Mouse (Mus musculus) liver, embryonic 14.5 days (tissue): Measurements from ENCODE around the gene Rtp1.

Experiments used
- CTCF ChIP-seq: IDR thresholded peaks from 2 replicates; pipeline ENCODE4 v1.5.1; 2016; ENCODE audit warnings: antibody characterized with exemption, low read depth, control low read depth
- EP300 ChIP-seq: IDR thresholded peaks from 2 replicates; pipeline ENCODE4 v1.6.1; 2016; ENCODE audit warnings: antibody characterized with exemption, low read depth

GRCm38 (mm10) chr16:23482218-23482617 lies 53.3 kb downstream of the Rtp1 start:
- no peak for TF ChIP-seq EP300
- TF ChIP-seq CTCF = no peak
